Mouse (Mus musculus) liver, embryonic 14.5 days (tissue): ENCODE measurements around the gene Gm45713.

ENCODE experiments used
- CTCF ChIP-seq: IDR thresholded peaks from 2 replicates; pipeline ENCODE4 v1.5.1; 2016; ENCODE audit warnings: antibody characterized with exemption, low read depth, control low read depth
- EP300 ChIP-seq: IDR thresholded peaks from 2 replicates; pipeline ENCODE4 v1.6.1; 2016; ENCODE audit warnings: antibody characterized with exemption, low read depth

DNA sequence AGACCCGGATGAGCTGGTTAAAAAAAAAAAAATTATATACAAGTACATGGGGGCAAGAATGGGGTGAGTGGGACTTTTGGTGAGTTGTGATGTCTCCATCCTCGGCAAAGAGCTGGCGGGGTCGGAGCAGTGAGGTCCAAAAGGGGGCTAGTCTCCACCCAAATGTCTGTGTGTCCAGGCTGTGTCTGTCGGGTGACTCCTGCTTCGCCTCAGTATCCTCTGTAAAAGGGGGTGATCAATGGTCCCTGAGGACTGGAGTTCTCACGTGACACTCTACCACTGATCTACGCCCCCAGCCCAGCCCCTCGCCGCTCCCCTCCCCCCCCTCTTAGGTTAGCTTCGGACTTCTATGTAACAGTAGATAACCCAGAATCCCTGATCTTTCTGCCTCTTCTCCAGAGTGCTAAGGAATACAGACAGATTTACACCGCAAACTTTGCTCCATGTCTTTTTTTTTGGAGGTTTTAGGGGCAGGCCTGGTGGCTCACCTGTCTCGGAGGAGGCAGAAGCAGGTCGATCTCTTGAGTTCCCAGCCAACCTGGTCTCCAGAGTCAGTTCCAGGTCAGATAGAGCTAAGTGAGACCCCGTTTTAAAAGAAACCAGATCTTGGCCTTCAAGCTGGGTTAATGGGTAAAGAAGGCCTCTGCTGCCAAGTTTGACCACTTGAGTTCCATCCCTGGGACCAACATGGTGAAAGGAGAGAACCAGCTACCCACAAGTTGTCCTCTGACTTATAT is 6.1 kb downstream of the Gm45713 start:
- TF ChIP-seq CTCF (no peak), EP300 (no peak)
